Mouse (Mus musculus): ENCODE data around the gene Kirrel3. TPM values are rescaled to one million over a fixed set of nuclear protein-coding genes. Genes with fewer than 3 reads are reported as not detected.

Gene Kirrel3
- polyA plus RNA-seq, 1 experiment from 2014 or later: 1.8 TPM

- Histone ChIP-seq H3K9ac (no peak overlapping the region), H3K36me3 (no peaks in the 10 kb centered on the region), H3K4me3 (no peak overlapping the region), H3K9me3 (no peaks in the 10 kb centered on the region), H3K27me3 (peaks cover 19% of the 10 kb centered on the region; the same call in 1 of the 2 replicates), H3K27ac (no peak overlapping the region), H3K4me1 (no peaks in the 10 kb centered on the region), H3K4me2 (no peak overlapping the region)
- WGBS: 58% methylated on average over 3 of the region's 3 CpGs
- ATAC-seq (ENCODE audit: borderline replicate concordance, extremely low read depth, low FRiP score, low TSS enrichment): no peak
These were observed 477.9 kb downstream of the Kirrel3 start for GRCm38 (mm10) chr9:34963593-34963992.

DNA sequence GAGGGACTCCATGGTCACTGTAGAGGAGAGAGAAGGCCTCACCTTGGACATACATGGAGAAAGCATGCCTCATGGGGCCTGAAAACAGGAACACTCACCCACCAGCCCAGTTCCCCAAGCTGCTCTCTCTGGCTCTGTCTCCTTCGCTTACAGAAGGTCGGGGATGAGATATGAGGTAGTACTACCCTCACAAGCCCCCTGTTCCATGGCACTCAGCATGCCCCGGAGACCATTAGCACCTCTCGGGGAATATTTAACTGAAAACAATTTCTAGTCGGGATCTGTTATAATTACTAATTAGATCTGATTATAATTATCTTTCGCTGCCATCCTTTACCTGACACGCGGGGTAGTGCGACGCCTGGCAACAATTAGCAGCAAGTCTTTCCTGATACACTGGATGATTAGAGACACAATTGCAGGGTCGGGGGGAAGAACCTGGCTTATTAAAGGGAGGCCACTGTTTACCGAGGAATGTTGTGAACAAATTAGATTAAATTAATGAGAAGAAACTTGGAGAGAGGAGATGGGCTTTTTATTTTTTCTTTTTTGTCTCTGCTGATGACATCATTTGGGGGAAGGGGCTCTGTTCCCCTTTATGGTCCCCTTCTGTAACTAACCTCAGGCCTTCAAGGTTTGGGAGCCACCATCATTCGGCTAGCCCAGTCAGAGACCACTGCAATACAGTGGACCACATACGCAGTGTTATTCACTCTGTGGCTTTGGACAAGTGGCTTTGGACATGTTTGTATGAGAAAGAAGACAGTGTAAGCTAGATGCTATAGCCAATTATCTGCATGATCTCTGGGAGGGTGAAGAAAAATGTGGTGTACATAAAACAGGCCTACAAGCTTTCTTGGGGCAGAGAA is 478.7 kb downstream of the Kirrel3 start:
- no peaks in the 10 kb centered on the region for H3K9me3 ChIP-seq
- H3K27ac ChIP-seq: no peak overlapping the region
- no peak overlapping the region for H3K9ac ChIP-seq
- no peak overlapping the region for H3K4me2 ChIP-seq
- peaks cover 19% of the 10 kb centered on the region; the same call in 1 of the 2 replicates for H3K27me3 ChIP-seq
- no peaks in the 10 kb centered on the region for H3K36me3 ChIP-seq
- H3K4me3 ChIP-seq: no peak overlapping the region
- H3K4me1 ChIP-seq: no peaks in the 10 kb centered on the region
- 78% methylated on average over 14 of the region's 14 CpGs for WGBS
- ATAC-seq (ENCODE audit: borderline replicate concordance, extremely low read depth, low FRiP score, low TSS enrichment): no peak

GRCm38 (mm10) chr9:34965041-34965415 is 479.3 kb downstream of the Kirrel3 start:
- Histone ChIP-seq H3K4me3 (no peak overlapping the region), H3K4me2 (no peak overlapping the region), H3K36me3 (no peaks in the 10 kb centered on the region), H3K27me3 (peaks cover 19% of the 10 kb centered on the region; the same call in 1 of the 2 replicates), H3K9me3 (no peaks in the 10 kb centered on the region), H3K4me1 (no peaks in the 10 kb centered on the region), H3K27ac (no peak overlapping the region), H3K9ac (no peak overlapping the region)
- no peak for ATAC-seq (ENCODE audit: borderline replicate concordance, extremely low read depth, low FRiP score, low TSS enrichment)
- 39% methylated on average over 4 of the region's 4 CpGs for WGBS

DNA sequence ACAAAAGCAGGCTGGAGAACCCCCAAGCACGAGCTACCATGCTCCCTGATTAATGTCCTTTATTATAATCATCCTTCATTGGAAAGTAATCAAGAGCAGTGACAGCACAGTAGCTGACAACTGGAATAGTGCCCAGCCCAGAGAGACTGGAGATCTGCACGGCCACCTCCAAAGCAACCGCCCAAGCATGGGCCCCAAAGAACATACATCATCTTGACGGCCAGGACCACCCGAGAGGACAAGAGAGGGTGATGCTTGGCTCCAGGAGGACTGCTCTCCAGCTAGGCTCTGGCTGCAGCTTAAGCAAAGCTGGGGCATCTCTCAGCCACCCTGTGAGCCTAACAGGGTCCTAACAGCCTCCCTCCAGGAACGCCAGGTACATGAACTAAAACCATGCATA is 482.1 kb downstream of the Kirrel3 start:
- 0 out of 2 replicates have a peak, but pooled peaks cover 9% of the 10 kb centered on the region for H3K27me3 ChIP-seq
- H3K4me1 ChIP-seq: no peaks in the 10 kb centered on the region
- ATAC-seq (ENCODE audit: borderline replicate concordance, extremely low read depth, low FRiP score, low TSS enrichment): no peak; the same call in 1 of the 2 replicates
- no peaks in the 10 kb centered on the region for H3K9me3 ChIP-seq
- 17% methylated on average over 6 of the region's 6 CpGs for WGBS
- no peak overlapping the region for H3K9ac ChIP-seq
- no peak overlapping the region for H3K4me2 ChIP-seq
- no peak overlapping the region for H3K4me3 ChIP-seq
- no peak overlapping the region for H3K27ac ChIP-seq
- no peaks in the 10 kb centered on the region for H3K36me3 ChIP-seq

DNA sequence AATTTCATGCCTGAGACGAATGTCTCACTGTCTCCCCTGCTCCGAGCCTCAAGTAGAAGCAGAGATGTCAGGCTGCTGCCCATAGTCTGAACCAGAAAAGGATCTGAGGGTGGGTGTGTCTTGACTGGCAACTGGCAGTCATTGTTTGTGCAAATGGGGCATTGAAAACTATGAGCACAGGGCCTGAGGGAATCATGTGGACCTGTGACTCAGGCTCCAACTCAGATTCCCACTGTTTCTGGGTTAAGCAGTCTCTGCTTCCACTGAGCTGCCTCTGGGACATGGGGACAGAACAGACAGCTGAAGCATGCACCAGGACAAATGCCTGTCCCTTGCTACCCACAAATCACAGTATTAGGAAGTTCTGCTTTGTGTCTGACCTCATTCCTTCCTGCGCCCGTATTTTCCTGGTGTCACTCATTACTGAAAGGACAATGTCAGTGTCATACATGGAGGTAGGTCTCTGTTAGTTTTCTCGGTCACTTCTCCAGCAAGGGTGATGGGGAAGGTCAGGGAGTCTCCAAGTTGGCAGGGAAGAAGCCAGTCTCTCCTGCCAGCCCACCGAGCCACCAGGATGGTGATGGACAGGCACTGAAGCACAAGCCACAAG is 484.3 kb downstream of the Kirrel3 start:
- Histone ChIP-seq H3K4me1 (no peaks in the 10 kb centered on the region), H3K9me3 (no peaks in the 10 kb centered on the region), H3K4me2 (no peak overlapping the region), H3K27me3 (0 out of 2 replicates have a peak, but pooled peaks cover 9% of the 10 kb centered on the region), H3K27ac (no peak overlapping the region), H3K9ac (no peak overlapping the region), H3K4me3 (no peak overlapping the region), H3K36me3 (no peaks in the 10 kb centered on the region)
- 68% methylated on average over 6 of the region's 6 CpGs for WGBS
- no peak for ATAC-seq (ENCODE audit: borderline replicate concordance, extremely low read depth, low FRiP score, low TSS enrichment)

DNA sequence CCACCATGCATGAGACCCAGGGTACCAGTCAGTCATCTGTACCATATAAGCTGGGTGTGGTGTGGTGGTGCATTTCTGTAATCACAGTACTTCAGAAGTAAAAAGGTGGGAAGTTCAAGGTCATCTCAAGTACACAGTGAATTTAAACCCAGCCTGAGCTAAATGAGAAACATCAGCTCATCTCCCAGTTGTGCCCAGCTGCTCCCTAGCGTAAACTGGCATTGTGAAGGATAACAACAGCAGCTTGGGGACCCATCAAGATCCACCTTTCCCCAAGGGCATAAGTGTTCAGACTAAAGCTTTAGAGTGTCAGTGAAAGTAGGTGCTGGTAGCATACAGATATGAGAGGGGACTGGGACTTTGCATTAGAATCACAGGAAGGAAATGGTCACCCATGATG is 488.6 kb downstream of the Kirrel3 start:
- Histone ChIP-seq H3K9ac (no peak overlapping the region), H3K4me1 (no peaks in the 10 kb centered on the region), H3K4me3 (no peak overlapping the region), H3K4me2 (no peak overlapping the region), H3K27ac (no peak overlapping the region), H3K27me3 (no peaks in the 10 kb centered on the region), H3K36me3 (no peaks in the 10 kb centered on the region), H3K9me3 (no peaks in the 10 kb centered on the region)
- no peak for ATAC-seq (ENCODE audit: borderline replicate concordance, extremely low read depth, low FRiP score, low TSS enrichment)
- WGBS: 90% methylated on average over 1 of the region's 1 CpGs

DNA sequence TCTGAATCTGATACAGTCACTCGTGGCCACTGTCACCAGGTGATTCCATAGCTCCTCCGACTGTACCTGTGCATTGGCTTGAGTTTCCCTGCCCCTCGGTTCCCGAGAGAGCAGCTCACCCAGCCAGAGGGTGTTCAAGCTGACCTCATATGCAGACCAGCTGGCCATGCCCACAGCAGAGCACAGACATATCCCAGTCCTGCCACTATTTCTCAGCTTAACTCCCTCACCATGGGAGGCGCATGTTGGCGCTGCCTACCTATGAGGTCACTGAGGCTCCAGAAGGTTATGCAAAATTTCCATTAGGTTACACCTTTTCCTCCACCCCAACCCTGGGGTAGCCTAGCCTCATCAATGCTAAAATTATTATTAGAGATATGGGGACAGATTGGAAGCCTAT is 489.6 kb downstream of the Kirrel3 start:
- WGBS: 85% methylated on average over 6 of the region's 6 CpGs
- no peak for ATAC-seq (ENCODE audit: borderline replicate concordance, extremely low read depth, low FRiP score, low TSS enrichment)
- no peak overlapping the region for H3K9ac ChIP-seq

GRCm38 (mm10) chr9:34976596-34977462 is 491.1 kb downstream of the Kirrel3 start:
- no peak overlapping the region for H3K4me3 ChIP-seq
- no peaks in the 10 kb centered on the region for H3K4me1 ChIP-seq
- no peak overlapping the region for H3K27ac ChIP-seq
- no peak overlapping the region for H3K9ac ChIP-seq
- H3K4me2 ChIP-seq: no peak overlapping the region
- H3K36me3 ChIP-seq: no peaks in the 10 kb centered on the region
- no peak for ATAC-seq (ENCODE audit: borderline replicate concordance, extremely low read depth, low FRiP score, low TSS enrichment)
- WGBS: 59% methylated on average over 8 of the region's 8 CpGs
- H3K27me3 ChIP-seq: no peaks in the 10 kb centered on the region
- no peaks in the 10 kb centered on the region for H3K9me3 ChIP-seq

More for the DNA sequence above, 489.6 kb downstream of the Kirrel3 start:
- no peak overlapping the region for H3K4me2 ChIP-seq
- H3K27me3 ChIP-seq: no peaks in the 10 kb centered on the region
- no peaks in the 10 kb centered on the region for H3K36me3 ChIP-seq
- no peak overlapping the region for H3K27ac ChIP-seq
- H3K4me1 ChIP-seq: no peaks in the 10 kb centered on the region
- H3K4me3 ChIP-seq: no peak overlapping the region
- no peaks in the 10 kb centered on the region for H3K9me3 ChIP-seq

GRCm38 (mm10) chr9:34977700-34978099 is 492.0 kb downstream of the Kirrel3 start:
- H3K9me3 ChIP-seq: no peaks in the 10 kb centered on the region
- H3K27ac ChIP-seq: no peak overlapping the region
- no peak for ATAC-seq (ENCODE audit: borderline replicate concordance, extremely low read depth, low FRiP score, low TSS enrichment)
- no peaks in the 10 kb centered on the region for H3K27me3 ChIP-seq
- H3K36me3 ChIP-seq: no peaks in the 10 kb centered on the region
- H3K4me3 ChIP-seq: no peak overlapping the region
- H3K4me2 ChIP-seq: no peak overlapping the region
- WGBS: 57% methylated on average over 8 of the region's 8 CpGs
- no peaks in the 10 kb centered on the region for H3K4me1 ChIP-seq
- H3K9ac ChIP-seq: no peak overlapping the region

- Histone ChIP-seq H3K4me3 (no peak overlapping the region), H3K9ac (no peak overlapping the region), H3K27ac (no peak overlapping the region), H3K9me3 (no peaks in the 10 kb centered on the region), H3K27me3 (no peaks in the 10 kb centered on the region), H3K4me2 (no peak overlapping the region), H3K4me1 (no peaks in the 10 kb centered on the region), H3K36me3 (no peaks in the 10 kb centered on the region)
- WGBS: 48% methylated on average over 3 of the region's 3 CpGs
- no peak for ATAC-seq (ENCODE audit: borderline replicate concordance, extremely low read depth, low FRiP score, low TSS enrichment)
These were observed 492.5 kb downstream of the Kirrel3 start for GRCm38 (mm10) chr9:34978229-34978628.

GRCm38 (mm10) chr9:34980516-34981265 is 495.0 kb downstream of the Kirrel3 start:
- no peak for ATAC-seq (ENCODE audit: borderline replicate concordance, extremely low read depth, low FRiP score, low TSS enrichment)
- H3K9me3 ChIP-seq: no peaks in the 10 kb centered on the region
- no peaks in the 10 kb centered on the region for H3K36me3 ChIP-seq
- no peak overlapping the region for H3K4me2 ChIP-seq
- no peak overlapping the region for H3K9ac ChIP-seq
- no peak overlapping the region for H3K4me3 ChIP-seq
- H3K4me1 ChIP-seq: no peaks in the 10 kb centered on the region
- 82% methylated on average over 5 of the region's 5 CpGs for WGBS
- H3K27ac ChIP-seq: no peak overlapping the region
- H3K27me3 ChIP-seq: no peaks in the 10 kb centered on the region

Measured in lung, embryonic 15.5 days (tissue).